Mouse (Mus musculus): ENCODE data around the gene Akain1. TPM values are rescaled to one million over a fixed set of nuclear protein-coding genes. Genes with fewer than 3 reads are reported as not detected.

Akain1 gene
- total and polyA plus RNA-seq, 3 experiments = not detected

DNA sequence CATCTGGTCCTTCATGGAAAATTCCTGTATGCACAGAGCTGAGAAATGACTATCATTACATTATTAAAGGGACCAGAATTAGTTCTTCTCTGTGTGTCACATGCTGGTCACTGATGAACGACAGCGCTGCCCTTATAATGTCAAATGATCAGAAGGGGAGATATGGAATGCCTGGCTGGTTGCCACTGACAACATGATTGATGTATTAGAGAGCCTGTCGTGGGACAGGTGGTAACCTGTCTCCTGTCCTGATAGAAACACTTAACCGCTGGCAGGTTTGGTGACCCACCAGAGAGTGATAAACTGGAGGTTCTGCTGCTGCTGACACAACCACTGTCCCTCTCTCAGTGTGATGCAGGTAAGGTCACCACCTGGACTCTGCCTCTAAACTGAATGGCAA, 40.1 kb downstream of the Akain1 start:
- dilution Hi-C loops (cut with MboI; ENCODE audit: extremely low pct_ligation_motif_present, extremely low pct_unique_long_range_greater_than_20kb, low sequenced_read_pairs) (no loop called here), in situ Hi-C loops (cut with MboI; ENCODE audit: low pct_ligation_motif_present, low pct_unique_long_range_greater_than_20kb, low sequenced_read_pairs) (no loop called here)
- no peak for TF ChIP-seq ZKSCAN1 (IDR thresholded peaks at IDR 0.05; ENCODE audit: borderline replicate concordance, low read depth, low read length)
- TF ChIP-seq JUND (conservative IDR thresholded peaks at IDR 0.05; ENCODE audit: low read depth, low read length) = no peak
- no peak for TF ChIP-seq SIN3A (IDR thresholded peaks at IDR 0.05; ENCODE audit: low read length)
- TF ChIP-seq TCF12 (IDR thresholded peaks at IDR 0.05; ENCODE audit: low read depth, low read length) = no peak
- no peak for TF ChIP-seq RAD21 (IDR thresholded peaks at IDR 0.05; ENCODE audit: low read depth, low read length)
- TF ChIP-seq BHLHE40 (IDR thresholded peaks at IDR 0.05; ENCODE audit: low read depth, low read length) = no peak
- no peak for TF ChIP-seq EP300 (IDR thresholded peaks at IDR 0.05; ENCODE audit: low read length)
- no peak for TF ChIP-seq HCFC1 (IDR thresholded peaks at IDR 0.05; ENCODE audit: low read depth, low read length)
- no peak for TF ChIP-seq NRF1 (IDR thresholded peaks at IDR 0.05; ENCODE audit: low read depth, low read length)
- no peak for TF ChIP-seq TBP (conservative IDR thresholded peaks at IDR 0.05; ENCODE audit: low read depth, low read length)
- TF ChIP-seq MEF2A (IDR thresholded peaks at IDR 0.05; ENCODE audit: borderline replicate concordance, low read depth, low read length) = no peak
- no peak for TF ChIP-seq MAZ (IDR thresholded peaks at IDR 0.05; ENCODE audit: low read depth, low read length)
- no peak for TF ChIP-seq POLR2AphosphoS2 (IDR thresholded peaks at IDR 0.05; ENCODE audit: low read depth, low read length)
- TF ChIP-seq NELFE (IDR thresholded peaks at IDR 0.05; ENCODE audit: low read depth, low read length) = no peak
- H3K9me3 ChIP-seq (replicated peaks; ENCODE audit: low read length) = peaks cover 23% of the 10 kb centered on the region
- no peak overlapping the region for H3K4me2 ChIP-seq (ENCODE audit: insufficient read depth, low read depth, poor library complexity, severe bottlenecking)
- H3K27ac ChIP-seq (ENCODE audit: insufficient read depth, low read depth) = no peak overlapping the region
- H3K36me3 ChIP-seq (replicated peaks in 1 of 2; ENCODE audit: control insufficient read depth in 1 of 2, insufficient read depth in 1 of 2, low read length in 1 of 2) = no peaks in the 10 kb centered on the region
- DNase-seq (ENCODE audit: extremely low read depth) = no peak
- no peak overlapping the region for H3K9ac ChIP-seq (ENCODE audit: insufficient read depth, low read depth)
- H3K4me3 ChIP-seq (replicated peaks in 1 of 3; ENCODE audit: low read depth in 2 of 3, low read length in 2 of 3, poor library complexity in 1 of 3) = no peak overlapping the region
- H3K79me2 ChIP-seq (replicated peaks; ENCODE audit: control insufficient read depth, extremely low read depth, insufficient read depth, poor library complexity, severe bottlenecking) = no peaks in the 10 kb centered on the region
- H3K27me3 ChIP-seq (replicated peaks) = no peaks in the 10 kb centered on the region
- no peaks in the 10 kb centered on the region; a peak in 1 of 4 replicates for H3K4me1 ChIP-seq (ENCODE audit: control insufficient read depth in 1 of 2, insufficient read depth in 2 of 2)

- no peak overlapping the region for H3K9ac ChIP-seq (ENCODE audit: insufficient read depth, low read depth)
- no peak for DNase-seq (ENCODE audit: extremely low read depth)
- no peaks in the 10 kb centered on the region for H3K79me2 ChIP-seq (replicated peaks; ENCODE audit: control insufficient read depth, extremely low read depth, insufficient read depth, poor library complexity, severe bottlenecking)
- dilution Hi-C loops (cut with MboI; ENCODE audit: extremely low pct_ligation_motif_present, extremely low pct_unique_long_range_greater_than_20kb, low sequenced_read_pairs) (no loop called here), in situ Hi-C loops (cut with MboI; ENCODE audit: low pct_ligation_motif_present, low pct_unique_long_range_greater_than_20kb, low sequenced_read_pairs) (no loop called here)
- H3K4me2 ChIP-seq (ENCODE audit: insufficient read depth, low read depth, poor library complexity, severe bottlenecking) = no peak overlapping the region
- TF ChIP-seq HCFC1 (IDR thresholded peaks at IDR 0.05; ENCODE audit: low read depth, low read length) = no peak
- TF ChIP-seq RAD21 (IDR thresholded peaks at IDR 0.05; ENCODE audit: low read depth, low read length) = no peak
- TF ChIP-seq ETS1 (conservative IDR thresholded peaks at IDR 0.05; ENCODE audit: low read depth, low read length) = no peak
- no peak for TF ChIP-seq RCOR1 (conservative IDR thresholded peaks at IDR 0.05; ENCODE audit: low read depth, low read length)
- no peak for TF ChIP-seq KAT2A (IDR thresholded peaks at IDR 0.05; ENCODE audit: insufficient replicate concordance, low read length)
- no peak for TF ChIP-seq MAZ (IDR thresholded peaks at IDR 0.05; ENCODE audit: low read depth, low read length)
- TF ChIP-seq MEF2A (IDR thresholded peaks at IDR 0.05; ENCODE audit: borderline replicate concordance, low read depth, low read length) = no peak
- TF ChIP-seq MYC (IDR thresholded peaks at IDR 0.05; ENCODE audit: low read depth, low read length) = no peak
- TF ChIP-seq CHD1 (IDR thresholded peaks at IDR 0.05; ENCODE audit: low read depth, low read length) = no peak
- no peak for TF ChIP-seq NELFE (IDR thresholded peaks at IDR 0.05; ENCODE audit: low read depth, low read length)
- no peak for TF ChIP-seq ZMIZ1 (IDR thresholded peaks at IDR 0.05; ENCODE audit: low read depth, low read length)
- no peak for TF ChIP-seq TCF12 (IDR thresholded peaks at IDR 0.05; ENCODE audit: low read depth, low read length)
- no peak for TF ChIP-seq SIN3A (IDR thresholded peaks at IDR 0.05; ENCODE audit: low read length)
- no peak for TF ChIP-seq NRF1 (IDR thresholded peaks at IDR 0.05; ENCODE audit: low read depth, low read length)
- no peak for TF ChIP-seq EP300 (IDR thresholded peaks at IDR 0.05; ENCODE audit: low read length)
- H3K4me1 ChIP-seq (ENCODE audit: control insufficient read depth in 1 of 2, insufficient read depth in 2 of 2) = no peaks in the 10 kb centered on the region
- H3K27me3 ChIP-seq (replicated peaks) = no peaks in the 10 kb centered on the region
- H3K27ac ChIP-seq (ENCODE audit: insufficient read depth, low read depth) = no peak overlapping the region
- peaks cover 25% of the 10 kb centered on the region for H3K9me3 ChIP-seq (replicated peaks; ENCODE audit: low read length)
- no peaks in the 10 kb centered on the region for H3K36me3 ChIP-seq (replicated peaks in 1 of 2; ENCODE audit: control insufficient read depth in 1 of 2, insufficient read depth in 1 of 2, low read length in 1 of 2)
- no peak overlapping the region for H3K4me3 ChIP-seq (replicated peaks in 1 of 3; ENCODE audit: low read depth in 2 of 3, low read length in 2 of 3, poor library complexity in 1 of 3)
Observed at GRCm38 (mm10) chr17:69487116-69487515, 48.0 kb downstream of the Akain1 start.
